Mouse (Mus musculus) retina, embryonic 14.5 days (tissue): ENCODE data around the gene Smarcc1.

Experiments
- DNase-seq: peaks from one replicate; pipeline ENCODE4 v3.0.0-alpha.2; 2015; ENCODE audit warnings: low spot score

Smarcc1 gene

GRCm38 (mm10) chr9:110287321-110287924 is 169.9 kb downstream of the Smarcc1 start:
- DNase-seq = no peak
